Mouse (Mus musculus) embryonic facial prominence, embryonic 10.5 days (tissue): Measurements from ENCODE around the gene Ctcf. TPM values are rescaled to one million over a fixed set of nuclear protein-coding genes. Genes with fewer than 3 reads are reported as not detected.

Experiments
- DNase-seq: peaks from one replicate; pipeline ENCODE4 v3.0.0-alpha.2; 2017; ENCODE audit warnings: low spot score
- H3K27ac ChIP-seq: fragments of 300-500 bp; sonication (generic); replicated peaks from 2 replicates; pipeline ENCODE4 v1.5.1; 2016; ENCODE audit warnings: mild to moderate bottlenecking
- H3K27me3 ChIP-seq: fragments of 300-500 bp; sonication (generic); replicated peaks from 2 replicates; pipeline ENCODE4 v1.6.1; 2016; ENCODE audit warnings: low read depth, mild to moderate bottlenecking; ENCODE audit not compliant: poor library complexity, severe bottlenecking
- H3K36me3 ChIP-seq: fragments of 300-500 bp; sonication (generic); replicated peaks from 2 replicates; pipeline ENCODE4 v1.6.1; 2016; ENCODE audit warnings: mild to moderate bottlenecking, moderate library complexity
- H3K4me1 ChIP-seq: fragments of 300-500 bp; sonication (generic); 2 replicates; pipeline ENCODE4 v1.6.1; 2016
- H3K4me3 ChIP-seq: fragments of 300-500 bp; sonication (generic); 2 replicates; pipeline ENCODE4 v1.5.1; 2016; ENCODE audit warnings: mild to moderate bottlenecking, moderate library complexity
- H3K9me3 ChIP-seq: fragments of 300-500 bp; sonication (generic); 2 replicates; pipeline ENCODE4 v1.6.1; 2016; ENCODE audit warnings: mild to moderate bottlenecking
- WGBS: fragments of 180-500 bp; shearing (Covaris S2); methylation state at CpG from one replicate; pipeline ENCODE4 v1.1.7; 2016; 5-methylcytosine and 5-hydroxymethylcytosine counted together
- polyA plus RNA-seq: library from polyadenylated mRNA; unstranded; fragments of >200 nt; fragmentation: Nextera tagmentation; extraction: Ambion mirVana; gene quantifications from 2 replicates; pipeline ENCODE4 v1.2.1, GENCODE M21; 2016

The Ctcf gene
- polyA plus RNA-seq, 1 experiment from 2014 or later, result 137 TPM

- 65% methylated on average over 14 of the region's 14 CpGs for whole genome bisulfite sequencing
- no peak overlapping the region for H3K4me3 ChIP-seq
- no peak overlapping the region for H3K27ac ChIP-seq
- peaks cover 15% of the 10 kb centered on the region for H3K4me1 ChIP-seq
- H3K36me3 ChIP-seq, result peaks cover 22% of the 10 kb centered on the region
- peaks cover 6% of the 10 kb centered on the region; the same call in 1 of the 2 replicates for H3K27me3 ChIP-seq
- DNase-seq, result no peak
- peaks cover 8% of the 10 kb centered on the region; the same call in 1 of the 2 replicates for H3K9me3 ChIP-seq
Measured at GRCm38 (mm10) chr8:105688242-105688752, 51.9 kb downstream of the Ctcf start.

- no peak overlapping the region for H3K4me3 ChIP-seq
- WGBS, result 61% methylated on average over 35 of the region's 35 CpGs
- H3K27ac ChIP-seq, result no peak overlapping the region
- no peak for DNase-seq
- peaks cover 11% of the 10 kb centered on the region for H3K36me3 ChIP-seq
- H3K27me3 ChIP-seq, result peaks cover 11% of the 10 kb centered on the region
- peaks cover 25% of the 10 kb centered on the region for H3K4me1 ChIP-seq
- peaks cover 8% of the 10 kb centered on the region; the same call in 1 of the 2 replicates for H3K9me3 ChIP-seq
Measured at GRCm38 (mm10) chr8:105689256-105689982, 53.1 kb downstream of the Ctcf start.

GRCm38 (mm10) chr8:105689983-105690360 is 53.6 kb downstream of the Ctcf start:
- Histone ChIP-seq H3K27ac (no peak overlapping the region), H3K27me3 (peaks cover 16% of the 10 kb centered on the region), H3K4me3 (no peak overlapping the region), H3K36me3 (peaks cover 8% of the 10 kb centered on the region), H3K9me3 (peaks cover 8% of the 10 kb centered on the region; the same call in 1 of the 2 replicates), H3K4me1 (peaks cover 25% of the 10 kb centered on the region)
- DNase-seq, result no peak
- WGBS, result 93% methylated on average over 9 of the region's 9 CpGs

- 86% methylated on average over 14 of the region's 14 CpGs for WGBS
- H3K27me3 ChIP-seq, result peaks cover 23% of the 10 kb centered on the region
- H3K36me3 ChIP-seq, result peaks cover 8% of the 10 kb centered on the region
- H3K4me3 ChIP-seq, result no peak overlapping the region
- DNase-seq, result no peak
- no peak overlapping the region for H3K27ac ChIP-seq
- H3K4me1 ChIP-seq, result peaks cover 15% of the 10 kb centered on the region
- H3K9me3 ChIP-seq, result peaks cover 8% of the 10 kb centered on the region; the same call in 1 of the 2 replicates
Measured at GRCm38 (mm10) chr8:105690978-105691377, 54.6 kb downstream of the Ctcf start.

GRCm38 (mm10) chr8:105692449-105693182 is 56.2 kb downstream of the Ctcf start:
- Histone ChIP-seq H3K27me3 (peaks cover 23% of the 10 kb centered on the region), H3K4me3 (no peak overlapping the region), H3K36me3 (peaks cover 24% of the 10 kb centered on the region), H3K4me1 (peaks cover 13% of the 10 kb centered on the region), H3K9me3 (peaks cover 8% of the 10 kb centered on the region; the same call in 1 of the 2 replicates), H3K27ac (no peak overlapping the region)
- DNase-seq, result no peak
- 91% methylated on average over 11 of the region's 11 CpGs for WGBS

GRCm38 (mm10) chr8:105693648-105694047 is 57.3 kb downstream of the Ctcf start:
- Histone ChIP-seq H3K27me3 (peaks cover 23% of the 10 kb centered on the region), H3K36me3 (peaks cover 34% of the 10 kb centered on the region)

GRCm38 (mm10) chr8:105694051-105694799 is 57.9 kb downstream of the Ctcf start:
- peak; percentile 43 for DNase-seq
- Histone ChIP-seq H3K9me3 (peaks cover 8% of the 10 kb centered on the region; the same call in 1 of the 2 replicates), H3K4me3 (peak overlapping the region; percentile 61), H3K27ac (0 out of 2 replicates have a peak overlapping the region, but pooled peaks have one; percentile 2), H3K36me3 (peaks cover 39% of the 10 kb centered on the region), H3K4me1 (peaks cover 13% of the 10 kb centered on the region), H3K27me3 (peaks cover 22% of the 10 kb centered on the region)
- WGBS, result 6% methylated on average over 40 of the region's 40 CpGs

More at GRCm38 (mm10) chr8:105693648-105694047, 57.3 kb downstream of the Ctcf start:
- peaks cover 8% of the 10 kb centered on the region; the same call in 1 of the 2 replicates for H3K9me3 ChIP-seq
- peaks cover 13% of the 10 kb centered on the region for H3K4me1 ChIP-seq
- 4% methylated on average over 30 of the region's 30 CpGs for WGBS
- DNase-seq, result peak; percentile 85
- H3K4me3 ChIP-seq, result peak overlapping the region; percentile 61
- H3K27ac ChIP-seq, result 0 out of 2 replicates have a peak overlapping the region, but pooled peaks have one; percentile 2

GRCm38 (mm10) chr8:105695080-105695780 is 58.9 kb downstream of the Ctcf start:
- H3K27ac ChIP-seq, result no peak overlapping the region
- WGBS, result 84% methylated on average over 30 of the region's 30 CpGs
- no peak for DNase-seq
- H3K4me1 ChIP-seq, result peaks cover 22% of the 10 kb centered on the region
- H3K4me3 ChIP-seq, result peak overlapping the region; percentile 18; the same call in 1 of the 2 replicates
- H3K36me3 ChIP-seq, result peaks cover 44% of the 10 kb centered on the region
- peaks cover 18% of the 10 kb centered on the region for H3K27me3 ChIP-seq
- peaks cover 8% of the 10 kb centered on the region; the same call in 1 of the 2 replicates for H3K9me3 ChIP-seq

- Histone ChIP-seq H3K36me3 (peaks cover 46% of the 10 kb centered on the region), H3K9me3 (peaks cover 8% of the 10 kb centered on the region; the same call in 1 of the 2 replicates), H3K4me1 (peaks cover 35% of the 10 kb centered on the region), H3K27me3 (peaks cover 18% of the 10 kb centered on the region), H3K4me3 (no peak overlapping the region), H3K27ac (no peak overlapping the region)
- no peak for DNase-seq
- WGBS, result 91% methylated on average over 17 of the region's 17 CpGs
Measured at GRCm38 (mm10) chr8:105697196-105697780, 60.9 kb downstream of the Ctcf start.

- peaks cover 36% of the 10 kb centered on the region for H3K4me1 ChIP-seq
- H3K27me3 ChIP-seq, result peaks cover 18% of the 10 kb centered on the region
- peaks cover 53% of the 10 kb centered on the region for H3K36me3 ChIP-seq
- 90% methylated on average over 5 of the region's 5 CpGs for WGBS
- DNase-seq, result no peak
- no peaks in the 10 kb centered on the region for H3K9me3 ChIP-seq
- H3K27ac ChIP-seq, result no peak overlapping the region
- H3K4me3 ChIP-seq, result peak overlapping the region; percentile 21; the same call in 1 of the 2 replicates
Measured at GRCm38 (mm10) chr8:105698734-105699133, 62.4 kb downstream of the Ctcf start.
